Mouse (Mus musculus) kidney, adult 2 months (tissue): ENCODE data around the gene Akr1b3.

Experiments used
- CTCF ChIP-seq: fragments of 200-500 bp; conservative IDR thresholded peaks from 2 replicates; pipeline ENCODE4 v1.5.1; 2011; ENCODE audit warnings: low read depth, mild to moderate bottlenecking, control low read depth, low read length, moderate library complexity, mixed read lengths; ENCODE audit not compliant: insufficient read depth, insufficient read length
- POLR2A ChIP-seq: fragments of 200-500 bp; IDR thresholded peaks from one replicate; pipeline ENCODE4 v1.6.1; 2011; ENCODE audit warnings: low read depth, low read length, control low read depth

DNA sequence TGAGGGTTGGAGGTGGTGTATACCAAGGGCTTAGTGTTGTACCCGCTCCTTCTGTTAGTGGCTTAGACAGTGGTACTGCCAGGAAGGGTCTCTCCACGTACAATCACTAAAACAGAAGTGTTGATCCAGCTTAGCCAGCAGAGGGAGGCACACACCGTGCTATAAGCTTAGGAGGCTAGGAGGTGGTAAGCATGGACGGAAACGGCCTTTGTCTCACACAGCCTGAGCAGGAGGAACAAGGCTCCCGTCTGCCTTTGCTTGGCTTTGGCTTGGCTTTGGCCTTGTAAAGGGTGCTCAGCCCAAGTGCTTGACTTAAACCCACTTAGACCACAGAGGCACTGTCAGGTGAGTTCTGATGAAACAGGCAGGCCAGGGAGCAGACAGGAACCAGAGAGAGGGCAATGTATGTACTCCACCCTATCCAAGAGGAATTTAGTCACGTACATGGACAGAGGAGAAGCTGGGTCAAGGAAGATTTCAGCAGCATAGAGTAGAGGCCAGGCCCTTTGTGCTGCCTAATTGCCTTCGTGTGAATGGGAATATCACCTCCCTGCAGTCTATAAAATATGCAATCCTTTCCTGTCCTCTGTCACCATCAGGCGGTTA is 24.3 kb downstream of the Akr1b3 start:
- peak; percentile 99 for TF ChIP-seq CTCF
- TF ChIP-seq POLR2A: no peak
